Mouse (Mus musculus) CH12.LX (cell line): ENCODE results near the gene Eif3a. TPM values are rescaled to one million over a fixed set of nuclear protein-coding genes. Genes with fewer than 3 reads are reported as not detected.

Experiments used
- DNase-seq: peaks from one replicate; pipeline ENCODE4 v3.0.0-alpha.2; 2013; ENCODE audit errors: extremely low read depth
- H3K27ac ChIP-seq: 2 replicates; pipeline ENCODE4 v1.5.1; 2012; ENCODE audit warnings: low read depth, mild to moderate bottlenecking, control low read depth, moderate library complexity; ENCODE audit not compliant: insufficient read depth
- H3K27me3 ChIP-seq: replicated peaks from 2 replicates; pipeline ENCODE3; 2012; ENCODE audit warnings: inconsistent platforms
- H3K36me3 ChIP-seq, 2 experiments: replicated peaks in 1 of 2; 2 replicates each; pipeline versions ENCODE3 to v1.6.1; 2012; ENCODE audit warnings: inconsistent platforms in 1 of 2, low read length in 1 of 2, mild to moderate bottlenecking in 1 of 2, mixed read lengths in 1 of 2, moderate library complexity in 1 of 2; ENCODE audit not compliant: control insufficient read depth in 1 of 2, insufficient read depth in 1 of 2
- H3K4me1 ChIP-seq, 2 experiments: 2 replicates each; pipeline ENCODE4 v1.6.1; 2012; ENCODE audit warnings: inconsistent platforms in 1 of 2, moderate library complexity in 1 of 2; ENCODE audit not compliant: insufficient read depth in 2 of 2, control insufficient read depth in 1 of 2
- H3K4me2 ChIP-seq: 2 replicates; pipeline ENCODE4 v1.6.1; 2012; ENCODE audit warnings: low read depth, mild to moderate bottlenecking, control low read depth; ENCODE audit not compliant: poor library complexity, insufficient read depth, severe bottlenecking
- H3K4me3 ChIP-seq, 3 experiments: fragments of 150-350 bp in 1 of 3; sonication (generic) in 1 of 3; replicated peaks in 1 of 3; 2 replicates each; pipeline versions ENCODE3 to v1.5.1; 2011 to 2012; ENCODE audit warnings: low read depth in 2 of 3, low read length in 2 of 3, mild to moderate bottlenecking in 2 of 3, moderate library complexity in 2 of 3, control low read depth in 1 of 3, improper control_type of control experiment in 1 of 3, inconsistent platforms in 1 of 3, mixed read lengths in 1 of 3; ENCODE audit not compliant: poor library complexity in 1 of 3
- H3K79me2 ChIP-seq: replicated peaks from 2 replicates; pipeline ENCODE4 v1.6.1; 2012; ENCODE audit warnings: mild to moderate bottlenecking, moderate library complexity; ENCODE audit not compliant: control insufficient read depth, poor library complexity, insufficient read depth, severe bottlenecking; ENCODE audit errors: extremely low read depth
- H3K9ac ChIP-seq: 2 replicates; pipeline ENCODE4 v1.6.1; 2012; ENCODE audit warnings: low read depth, mild to moderate bottlenecking, control low read depth, moderate library complexity; ENCODE audit not compliant: insufficient read depth
- H3K9me3 ChIP-seq: replicated peaks from 2 replicates; pipeline ENCODE3; 2012; ENCODE audit warnings: low read length, inconsistent platforms, mixed read lengths
- BHLHE40 ChIP-seq: IDR thresholded peaks from 2 replicates; pipeline ENCODE4 v1.6.1; 2011; ENCODE audit warnings: mild to moderate bottlenecking, low read depth, low read length, improper control_type of control experiment
- CHD2 ChIP-seq: IDR thresholded peaks from 2 replicates; pipeline ENCODE4 v1.6.1; 2011; ENCODE audit warnings: low read length, improper control_type of control experiment
- HCFC1 ChIP-seq: IDR thresholded peaks from 2 replicates; pipeline ENCODE4 v1.6.1; 2012; ENCODE audit warnings: low read depth, mild to moderate bottlenecking, inconsistent platforms, low read length, improper control_type of control experiment
- JUND ChIP-seq: conservative IDR thresholded peaks from 2 replicates; pipeline ENCODE4 v1.6.1; 2011; ENCODE audit warnings: low read depth, low read length, improper control_type of control experiment
- KAT2A ChIP-seq: IDR thresholded peaks from 2 replicates; pipeline ENCODE4 v1.6.1; 2012; ENCODE audit warnings: low read length, improper control_type of control experiment, inconsistent platforms; ENCODE audit not compliant: insufficient replicate concordance
- MAFK ChIP-seq: IDR thresholded peaks from 2 replicates; pipeline ENCODE4 v1.6.1; 2011; ENCODE audit warnings: low read length, improper control_type of control experiment; ENCODE audit not compliant: insufficient replicate concordance
- MAZ ChIP-seq: IDR thresholded peaks from 2 replicates; pipeline ENCODE4 v1.6.1; 2012; ENCODE audit warnings: low read depth, mild to moderate bottlenecking, inconsistent platforms, low read length, improper control_type of control experiment, moderate library complexity
- MEF2A ChIP-seq: IDR thresholded peaks from 2 replicates; pipeline ENCODE4 v1.6.1; 2014; ENCODE audit warnings: low read depth, mild to moderate bottlenecking, inconsistent platforms, low read length, improper control_type of control experiment, borderline replicate concordance
- POLR2AphosphoS2 ChIP-seq: IDR thresholded peaks from 2 replicates; pipeline ENCODE4 v1.6.1; 2011; ENCODE audit warnings: low read depth, low read length, improper control_type of control experiment
- TBP ChIP-seq: conservative IDR thresholded peaks from 2 replicates; pipeline ENCODE4 v1.6.1; 2011; ENCODE audit warnings: low read depth, low read length, improper control_type of control experiment
- TCF12 ChIP-seq: IDR thresholded peaks from 2 replicates; pipeline ENCODE4 v1.6.1; 2014; ENCODE audit warnings: low read depth, mild to moderate bottlenecking, inconsistent platforms, low read length, improper control_type of control experiment
- USF2 ChIP-seq: conservative IDR thresholded peaks from 2 replicates; pipeline ENCODE4 v1.6.1; 2011; ENCODE audit warnings: low read depth, low read length, improper control_type of control experiment
- dilution Hi-C: fragments of 300-500 bp; cut with MboI; formaldehyde crosslinking; loops from 2 replicates; pipeline ENCODE4 v1.14.3; 2020; ENCODE audit warnings: low sequenced_read_pairs; ENCODE audit not compliant: extremely low pct_unique_long_range_greater_than_20kb, extremely low pct_ligation_motif_present
- in situ Hi-C: fragments of 300-500 bp; cut with MboI; formaldehyde crosslinking; loops from 3 replicates; pipeline ENCODE4 v1.14.3; 2019; ENCODE audit warnings: low sequenced_read_pairs, low pct_ligation_motif_present, low pct_unique_long_range_greater_than_20kb, mixed read lengths
- polyA plus RNA-seq: library from polyadenylated mRNA; unstranded; fragments of >175 nt; gene quantifications from 2 replicates; pipeline ENCODE4 v1.2.1, GENCODE M21; 2012; ENCODE audit warnings: low read depth; ENCODE audit not compliant: insufficient read length
- total RNA-seq, 2 experiments: library from RNA; depleted of rRNA; stranded (reverse); fragments of 300-350 nt in 1 of 2; fragments of >200 nt in 1 of 2; gene quantifications; 2 replicates each; pipeline ENCODE4 v1.2.3; 2012 to 2014

Eif3a gene
- total and polyA plus RNA-seq, 3 experiments, result 128 to 372 (median 213) TPM

DNA sequence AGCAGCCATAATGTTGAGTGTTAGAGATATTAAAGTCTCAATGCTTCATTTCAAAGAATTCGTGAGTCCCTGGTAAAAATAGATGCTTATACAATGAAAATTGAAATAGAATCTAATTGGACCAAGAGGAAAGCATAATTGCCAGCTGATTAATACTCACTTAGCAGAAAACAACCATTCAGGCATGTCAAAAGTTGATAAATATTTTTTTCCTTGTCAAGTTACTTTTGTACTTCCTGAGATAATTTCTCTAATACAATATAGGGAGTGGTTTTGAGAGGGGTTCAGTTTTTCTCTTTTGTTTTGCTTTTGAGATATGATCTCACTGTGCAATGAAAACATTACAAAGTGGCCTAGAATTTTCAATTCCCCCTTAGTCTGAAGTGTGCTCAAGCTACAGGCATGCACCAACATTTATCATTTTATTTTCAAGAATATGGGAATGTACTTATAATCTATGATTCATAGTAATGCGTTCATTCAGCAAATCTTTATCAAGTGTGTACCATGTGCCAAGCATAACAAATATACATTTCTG, 2.8 kb upstream of the Eif3a start:
- Histone ChIP-seq H3K27me3 (peaks cover 4% of the 10 kb centered on the region), H3K79me2 (peaks cover 17% of the 10 kb centered on the region), H3K4me1 (peaks cover 0 to 10% of the 10 kb centered on the region in 2 experiments; a peak in 2 of 4 replicates), H3K9ac (no peak overlapping the region), H3K4me2 (no peak overlapping the region), H3K4me3 (no peak overlapping the region)
- in situ Hi-C loops (no loop called here), dilution Hi-C loops (no loop called here)
- no peak for DNase-seq
- TF ChIP-seq HCFC1 (no peak), TCF12 (no peak), TBP (no peak), MEF2A (no peak), BHLHE40 (no peak), POLR2AphosphoS2 (no peak)
- TF ChIP-seq, all 38 proteins: peak for 0
- Histone ChIP-seq H3K27ac (no peak overlapping the region), H3K36me3 (peaks cover 0 to 2% of the 10 kb centered on the region in 2 experiments), H3K9me3 (no peaks in the 10 kb centered on the region)

DNA sequence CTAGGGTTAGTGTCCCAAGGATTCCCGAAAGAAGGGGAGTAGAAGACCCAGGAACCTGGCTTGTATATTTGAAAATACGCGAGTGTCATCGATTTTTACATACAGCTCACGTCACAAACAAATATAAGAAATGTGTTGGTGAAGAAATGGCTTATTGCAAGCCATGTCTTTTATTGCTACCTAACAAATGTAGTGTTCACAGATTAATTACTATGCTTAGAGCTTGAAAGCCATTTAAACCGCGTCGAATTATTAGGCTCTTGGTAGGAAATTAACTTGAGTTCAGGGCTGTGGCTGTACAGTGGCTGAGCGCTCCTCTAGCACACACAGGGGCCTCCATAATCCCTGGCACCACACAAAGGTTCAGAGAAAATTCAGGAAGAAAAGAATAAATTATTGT, 706 bp upstream of the Eif3a start:
- peak overlapping the region; percentile 77 to 96 (median 92) for H3K4me3 ChIP-seq
- dilution Hi-C loops (no loop called here), in situ Hi-C loops (no loop called here)
- 0 out of 2 replicates have a peak, but pooled peaks have one; percentile 5 for TF ChIP-seq JUND
- peak; percentile 6; the same call in 1 of the 2 replicates for TF ChIP-seq MAZ
- no peak for TF ChIP-seq HCFC1
- no peak for TF ChIP-seq MEF2A
- TF ChIP-seq MAFK, result 0 out of 2 replicates have a peak, but pooled peaks have one; percentile 1
- no peak for TF ChIP-seq USF2
- TF ChIP-seq CHD2, result 0 out of 2 replicates have a peak, but pooled peaks have one; percentile 6
- no peak for TF ChIP-seq KAT2A
- H3K79me2 ChIP-seq, result peaks cover 33% of the 10 kb centered on the region
- peak overlapping the region; percentile 95 for H3K27ac ChIP-seq
- DNase-seq, result no peak
- peak overlapping the region; percentile 90 for H3K4me2 ChIP-seq
- H3K27me3 ChIP-seq, result no peaks in the 10 kb centered on the region
- peaks cover 0 to 20% of the 10 kb centered on the region in 2 experiments; a peak in 2 of 4 replicates for H3K4me1 ChIP-seq
- peaks cover 0 to 5% of the 10 kb centered on the region in 2 experiments for H3K36me3 ChIP-seq
- H3K9ac ChIP-seq, result peak overlapping the region; percentile 75
- H3K9me3 ChIP-seq, result no peaks in the 10 kb centered on the region
